Mouse (Mus musculus) lung, postnatal 0 days (tissue): ENCODE data around the gene Tsc22d4.

ENCODE experiments used
- CTCF ChIP-seq: IDR thresholded peaks from 2 replicates; pipeline ENCODE4 v1.5.1; 2016; ENCODE audit warnings: antibody characterized with exemption, mild to moderate bottlenecking
- EP300 ChIP-seq: IDR thresholded peaks from 2 replicates; pipeline ENCODE4 v1.6.1; 2016; ENCODE audit warnings: antibody characterized with exemption, mild to moderate bottlenecking, control low read depth

DNA sequence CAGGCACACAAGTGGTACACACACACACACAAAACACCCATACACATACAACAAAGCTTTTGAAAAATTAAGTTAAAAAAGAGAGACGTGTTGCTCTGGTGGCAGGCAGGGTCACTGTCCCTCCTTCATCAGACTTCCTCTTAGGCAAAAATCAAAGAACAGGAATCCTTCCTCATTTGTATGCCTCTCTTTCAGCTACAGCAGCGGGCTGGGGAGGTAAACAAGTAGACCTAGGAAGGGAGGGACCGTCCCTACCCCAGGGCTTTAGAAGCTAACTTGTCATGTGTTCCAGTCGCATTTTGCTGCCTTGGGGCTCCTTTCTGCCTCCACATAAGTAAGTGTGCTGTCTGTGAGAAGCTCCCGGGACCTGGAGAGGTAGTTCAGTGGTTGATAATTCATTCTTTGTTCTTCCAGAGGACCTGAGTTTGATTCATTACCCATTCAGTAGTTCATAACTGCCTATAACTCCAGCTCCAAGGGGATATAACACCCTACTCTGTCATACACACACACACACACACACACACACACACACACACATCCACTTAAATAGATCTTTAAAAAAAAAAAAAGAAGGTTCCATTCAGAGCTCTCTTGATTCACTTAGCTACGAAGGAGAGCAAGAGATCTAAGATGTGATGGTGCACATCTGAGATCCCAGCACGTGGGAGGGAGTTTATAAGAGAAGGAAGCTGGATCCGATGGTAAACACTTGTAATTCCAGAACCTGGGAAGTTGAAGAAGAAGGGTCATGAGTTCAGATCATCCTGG lies 27.3 kb upstream of the Tsc22d4 start:
- TF ChIP-seq CTCF (no peak), EP300 (no peak)
